Mouse (Mus musculus): ENCODE measurements at regions not wholly inside any gene's neighbourhood (a gene's known extent, or its start where the extent isn't known, plus 50 kb on each side); places are given as distances from the start of the nearest gene placed in this dataset.

GRCm38 (mm10) chr16:5546808-5547207 lies 291.0 kb upstream of the Eef2kmt start:
- TF ChIP-seq CTCF (IDR thresholded peaks at IDR 0.05; ENCODE audit: low read depth): peak; percentile 9; the same call in 1 of the 2 replicates
- TF ChIP-seq EP300 (IDR thresholded peaks at IDR 0.05; ENCODE audit: low read depth): no peak

Data from liver, embryonic 14.5 days (tissue).